Mouse (Mus musculus) thymus, postnatal 14 days (tissue): ENCODE data around the gene Cry2.

Source experiments
- DNase-seq: peaks from one replicate; pipeline ENCODE4 v3.0.0; 2021

The Cry2 gene

DNA sequence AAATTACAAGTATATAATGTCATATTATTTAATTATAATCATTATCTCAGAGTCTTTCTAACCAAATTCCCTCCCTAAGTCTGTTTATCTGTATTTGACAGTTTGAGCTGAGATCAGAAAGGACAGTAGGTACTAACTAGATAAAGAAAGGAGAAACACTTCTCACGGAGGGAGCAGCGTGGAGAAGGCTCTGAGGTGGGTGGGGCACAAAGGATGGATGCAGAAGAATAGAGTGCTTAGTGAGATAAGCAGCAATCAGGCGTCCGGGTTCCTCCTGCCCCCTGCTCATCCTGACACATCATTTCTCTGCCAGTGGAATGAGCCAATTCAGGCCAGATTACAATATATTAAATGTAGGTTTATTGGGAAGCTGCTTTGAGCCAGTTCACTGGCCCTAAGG, 10.5 kb upstream of the Cry2 start:
- DNase-seq = no peak

- no peak for DNase-seq
Observed at GRCm38 (mm10) chr2:92443313-92443712, 9.5 kb upstream of the Cry2 start.

GRCm38 (mm10) chr2:92442419-92443001, 8.7 kb upstream of the Cry2 start:
- DNase-seq = peak; percentile 50

DNA sequence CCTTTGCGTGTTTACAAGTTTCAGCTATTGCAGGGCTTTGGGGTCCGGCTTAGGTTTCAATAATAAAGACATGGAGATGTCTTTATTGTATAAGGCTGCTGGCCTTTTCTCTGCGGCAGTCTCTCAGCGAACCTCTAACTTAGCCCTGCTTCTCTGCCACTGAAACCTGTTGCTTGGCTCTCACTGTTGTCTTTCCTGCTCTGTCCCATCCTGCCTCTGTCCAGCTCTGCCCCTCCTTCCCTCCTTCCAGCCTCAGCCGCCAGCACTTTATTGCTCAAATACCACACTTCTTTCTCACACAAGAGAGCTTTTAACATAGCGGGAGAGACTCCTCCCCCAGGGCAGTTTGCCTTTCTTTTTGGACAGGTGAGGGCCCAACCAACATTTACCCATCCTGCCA, 6.6 kb upstream of the Cry2 start:
- DNase-seq = no peak

DNA sequence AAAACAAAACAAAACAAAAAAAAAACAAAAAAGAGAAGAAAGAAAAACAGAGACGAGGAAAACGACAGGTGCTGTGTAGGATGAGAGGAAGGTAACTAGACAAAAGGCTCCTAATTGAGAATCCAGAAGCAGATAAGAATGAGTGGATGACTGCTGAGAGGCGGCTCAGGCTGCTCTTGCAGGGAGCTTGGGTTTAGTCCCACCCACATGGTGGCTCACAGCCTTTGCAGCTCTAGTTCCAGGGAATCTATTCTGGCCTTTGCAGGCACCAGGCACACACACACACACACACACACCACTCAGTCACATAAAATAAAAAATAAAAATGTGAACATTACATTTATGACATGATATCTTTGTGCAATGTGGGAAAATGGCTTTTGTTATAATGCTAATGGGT, 4.7 kb upstream of the Cry2 start:
- DNase-seq = no peak

DNA sequence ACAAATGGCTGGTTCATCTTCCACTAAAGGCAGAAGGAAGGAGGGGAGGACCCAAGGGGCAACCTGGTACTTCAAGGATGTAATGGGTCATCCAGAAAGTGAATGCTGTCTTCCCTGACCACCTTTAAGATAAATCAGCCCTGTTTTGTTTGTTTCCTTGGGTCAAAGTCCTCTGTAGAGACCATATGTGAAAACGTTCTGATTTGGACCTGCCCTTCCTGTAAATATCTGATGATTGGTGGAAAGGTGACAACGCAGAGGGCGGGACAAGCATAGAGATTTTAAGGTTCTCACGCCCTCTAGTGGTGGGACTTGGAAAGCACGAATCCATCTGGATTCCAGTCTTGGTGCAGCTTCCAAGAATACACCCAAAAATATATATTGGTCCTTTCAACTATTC, 4.0 kb upstream of the Cry2 start:
- peak; percentile 71 for DNase-seq

GRCm38 (mm10) chr2:92437366-92437765, 3.5 kb upstream of the Cry2 start:
- no peak for DNase-seq

- DNase-seq = no peak
Observed at GRCm38 (mm10) chr2:92435023-92435422, 1.2 kb upstream of the Cry2 start.

DNA sequence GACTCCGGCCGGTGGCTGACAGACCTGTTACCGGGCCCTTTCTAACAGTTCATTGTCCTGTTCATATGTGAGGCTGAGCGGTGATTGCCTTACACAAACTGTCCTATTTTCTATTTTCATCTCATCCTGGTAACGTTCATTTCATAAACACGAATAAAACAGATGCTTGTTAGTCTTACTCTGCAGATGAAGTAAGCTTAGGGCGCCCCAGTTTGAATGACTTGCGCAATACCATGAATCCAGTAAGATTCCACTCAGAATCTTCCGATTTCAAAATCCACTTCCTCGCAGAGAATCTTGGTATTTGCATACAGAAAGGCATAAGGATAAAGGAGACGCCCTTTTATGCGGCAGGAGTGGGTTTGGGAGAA, 517 bp upstream of the Cry2 start:
- DNase-seq = no peak

GRCm38 (mm10) chr2:92432299-92433295, 1.2 kb downstream of the Cry2 start:
- no peak for DNase-seq

DNA sequence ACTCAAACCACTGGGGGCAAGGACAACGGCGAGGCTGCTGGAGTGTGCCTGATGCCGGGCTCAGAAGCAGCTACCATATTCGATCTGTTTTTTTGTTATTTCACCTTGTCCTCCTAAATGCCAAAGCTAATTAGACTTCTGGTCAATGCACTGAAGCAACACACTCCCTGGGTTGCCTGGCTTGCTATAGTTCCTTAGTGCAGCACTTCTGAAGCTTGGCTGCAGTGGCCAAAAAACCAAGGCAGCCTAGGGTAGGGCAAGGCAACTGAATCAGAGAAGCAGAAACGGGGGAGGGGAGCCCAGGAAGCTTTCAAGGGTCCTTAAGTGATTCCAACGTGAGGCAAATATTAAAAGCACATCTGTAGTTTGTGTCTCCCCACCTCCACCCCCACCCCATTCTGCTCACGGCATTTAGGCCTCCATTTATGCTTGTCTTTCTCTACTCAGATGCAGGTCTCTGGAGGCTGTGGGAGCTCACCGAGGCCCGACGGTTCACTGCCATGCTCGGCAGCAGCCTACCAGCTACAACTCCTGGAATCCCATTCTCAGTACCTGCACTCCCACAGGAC, 2.1 kb downstream of the Cry2 start:
- DNase-seq = no peak

DNA sequence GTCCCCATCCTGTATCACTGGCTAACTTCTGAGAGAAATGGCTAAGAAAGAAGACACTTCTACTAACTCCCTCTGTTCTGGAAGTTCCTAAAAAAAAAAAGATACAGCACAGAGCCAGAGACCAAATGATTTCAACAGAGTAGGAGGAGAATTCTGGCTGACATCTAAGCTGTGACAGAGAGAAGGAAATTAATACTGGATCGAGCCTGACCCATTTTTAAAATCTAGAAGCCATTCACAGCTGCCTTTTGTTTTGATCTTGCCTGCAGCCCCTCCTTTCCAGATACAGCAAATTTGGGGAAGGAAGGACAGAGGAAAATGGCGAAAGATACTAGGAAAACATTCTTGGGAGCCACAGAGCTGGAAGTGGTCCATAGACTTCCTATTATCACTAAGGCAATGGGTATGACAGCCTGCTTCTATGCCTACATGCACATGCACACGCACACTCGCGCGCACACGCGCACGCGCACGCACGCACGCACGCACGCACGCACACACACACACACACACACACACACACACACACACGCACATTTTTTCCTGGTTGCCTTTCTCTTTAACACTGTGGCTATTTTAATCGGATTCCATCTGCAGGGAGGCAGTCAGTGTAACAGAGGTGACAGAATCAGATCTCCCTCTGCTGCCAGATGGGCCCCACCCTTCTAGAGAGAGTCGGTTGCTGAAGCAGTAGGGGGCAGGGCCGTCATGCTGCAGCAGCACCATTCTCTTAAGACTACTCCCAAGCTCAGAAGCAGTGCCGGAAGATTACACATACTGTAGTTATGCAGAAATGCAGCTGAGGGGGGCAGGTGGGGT, 2.9 kb downstream of the Cry2 start:
- peak; percentile 26 for DNase-seq

- no peak for DNase-seq
Observed at GRCm38 (mm10) chr2:92430089-92430488, 3.8 kb downstream of the Cry2 start.

DNA sequence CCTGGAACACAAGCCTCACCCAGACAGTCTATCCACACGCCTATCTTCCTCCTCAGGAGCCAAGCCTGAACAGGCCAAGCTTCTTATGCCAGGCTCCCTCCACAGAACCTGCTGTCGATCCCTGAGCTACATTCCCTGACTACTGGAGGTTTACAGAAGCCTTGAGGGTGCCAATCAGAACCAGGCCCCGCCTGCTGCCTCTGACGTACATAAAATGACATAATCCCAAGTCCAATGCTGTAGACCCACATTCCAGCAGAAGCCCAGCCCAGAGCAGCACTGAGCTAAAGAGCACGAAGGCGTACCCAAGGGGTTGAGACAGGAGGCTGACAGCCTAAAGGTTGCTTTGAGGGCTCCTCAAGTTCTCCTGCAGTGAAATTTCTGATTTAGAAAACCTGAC, 6.0 kb downstream of the Cry2 start:
- no peak for DNase-seq

GRCm38 (mm10) chr2:92426426-92426825, 7.4 kb downstream of the Cry2 start:
- DNase-seq = no peak

DNA sequence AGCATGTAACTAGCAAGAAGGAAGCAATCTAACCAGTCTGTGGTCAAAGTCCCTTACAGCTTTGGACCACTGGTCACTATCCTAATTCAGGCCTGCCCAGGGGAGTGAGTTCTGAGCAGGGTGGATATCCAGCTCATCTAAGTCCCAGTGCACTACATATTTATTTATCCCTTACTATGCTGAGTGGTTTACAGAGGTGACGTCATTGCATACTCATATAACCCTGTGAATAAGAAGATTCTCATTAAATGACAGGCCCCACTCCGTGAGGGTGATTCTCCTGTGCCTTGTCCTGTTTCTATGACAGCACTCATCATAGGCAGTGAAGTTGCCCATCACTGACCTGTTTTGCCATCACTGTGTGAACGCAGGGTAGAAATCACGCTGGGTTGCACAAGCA, 8.5 kb downstream of the Cry2 start:
- no peak for DNase-seq

GRCm38 (mm10) chr2:92424462-92425308, 9.2 kb downstream of the Cry2 start:
- DNase-seq = no peak

GRCm38 (mm10) chr2:92423702-92424461, 10.0 kb downstream of the Cry2 start:
- DNase-seq = no peak

- DNase-seq = no peak
Observed at GRCm38 (mm10) chr2:92423156-92423555, 10.7 kb downstream of the Cry2 start.

- no peak for DNase-seq
Observed at GRCm38 (mm10) chr2:92422388-92423135, 11.3 kb downstream of the Cry2 start.
